Mouse (Mus musculus): ENCODE data around the gene Ntsr2.

Gene Ntsr2

GRCm38 (mm10) chr12:16653332-16654093, at the start of gene Ntsr2:
Gene Ntsr2 (plus strand): TSS chr12:16653382.
- peak; percentile 75 for DNase-seq

- DNase-seq, result peak; percentile 54
These were observed 47.6 kb upstream of the Ntsr2 start for GRCm38 (mm10) chr12:16605624-16606023.

GRCm38 (mm10) chr12:16610936-16611335, 42.2 kb upstream of the Ntsr2 start, which contains the start of gene Lpin1:
Gene Lpin1 (minus strand): TSS chr12:16610966.
- DNase-seq, result no peak

- no peak for DNase-seq
These were observed 38.6 kb upstream of the Ntsr2 start for GRCm38 (mm10) chr12:16614556-16614955.

GRCm38 (mm10) chr12:16615738-16616137, 37.4 kb upstream of the Ntsr2 start:
- DNase-seq, result no peak

- peak; percentile 39 for DNase-seq
These were observed 34.5 kb upstream of the Ntsr2 start for GRCm38 (mm10) chr12:16618512-16619274.

GRCm38 (mm10) chr12:16619453-16619852, 33.7 kb upstream of the Ntsr2 start:
- DNase-seq, result no peak

- DNase-seq, result no peak
These were observed 33.0 kb upstream of the Ntsr2 start for GRCm38 (mm10) chr12:16620230-16620629.

GRCm38 (mm10) chr12:16630152-16630865, 22.9 kb upstream of the Ntsr2 start:
- no peak for DNase-seq

GRCm38 (mm10) chr12:16630866-16631185, 22.4 kb upstream of the Ntsr2 start:
- DNase-seq, result no peak

GRCm38 (mm10) chr12:16631423-16631822, 21.8 kb upstream of the Ntsr2 start:
- no peak for DNase-seq

GRCm38 (mm10) chr12:16633235-16633634, 19.9 kb upstream of the Ntsr2 start:
- no peak for DNase-seq

GRCm38 (mm10) chr12:16634075-16634813, 18.9 kb upstream of the Ntsr2 start:
- DNase-seq, result no peak

- no peak for DNase-seq
These were observed 17.4 kb upstream of the Ntsr2 start for GRCm38 (mm10) chr12:16635816-16636215.

- DNase-seq, result no peak
These were observed 14.0 kb upstream of the Ntsr2 start for GRCm38 (mm10) chr12:16639078-16639771.

GRCm38 (mm10) chr12:16640075-16640474, 13.1 kb upstream of the Ntsr2 start:
- DNase-seq, result no peak

GRCm38 (mm10) chr12:16642000-16642399, 11.2 kb upstream of the Ntsr2 start:
- DNase-seq, result no peak

- DNase-seq, result peak; percentile 36
These were observed 9.5 kb upstream of the Ntsr2 start for GRCm38 (mm10) chr12:16643508-16644345.

GRCm38 (mm10) chr12:16644698-16645097, 8.5 kb upstream of the Ntsr2 start:
- DNase-seq, result no peak

GRCm38 (mm10) chr12:16646780-16647409, 6.3 kb upstream of the Ntsr2 start:
- DNase-seq, result no peak

GRCm38 (mm10) chr12:16648273-16648672, 4.9 kb upstream of the Ntsr2 start:
- DNase-seq, result no peak

Data from right cerebral cortex, postnatal 25 days (tissue).